In genomic region chr13:97604451-97604850, GRCm38 (mm10) we compare ENCODE assay signal across 17 mouse cellular contexts.
DNase-seq lines count a peak whose midpoint lies in the region; TF ChIP-seq lines count a peak whose summit lies in the region.
"Had no signal": no experiment of that assay in that cellular context is flagged by ENCODE, and none has a peak within 500 bp of the region (broad histone marks: within the 10 kb centered on the region; RNA-seq: fewer than 3 reads in every experiment).

No protein-coding gene starts in this region.

- TF ChIP-seq POLR2A in thymus, adult 2 months (IDR thresholded peaks at IDR 0.05; ENCODE audit: control insufficient read depth, extremely low read depth, insufficient read depth, low read length, poor library complexity), result no peak

- H3K9me3 ChIP-seq in embryonic facial prominence, embryonic 10.5 days, result no peaks in the 10 kb centered on the region
- H3K9me3 ChIP-seq: embryonic facial prominence, embryonic 13.5 days; liver, embryonic 15.5 days; midbrain, embryonic 13.5 days had no signal

- H3K27me3 ChIP-seq in embryonic facial prominence, embryonic 10.5 days (replicated peaks; ENCODE audit: low read depth, poor library complexity, severe bottlenecking), result no peaks in the 10 kb centered on the region
- no peaks in the 10 kb centered on the region for H3K27me3 ChIP-seq in thymus, adult 2 months (ENCODE audit: control insufficient read depth, insufficient read depth, low read length)
- H3K27me3 ChIP-seq: CH12.LX; embryonic facial prominence, embryonic 13.5 days; liver, embryonic 15.5 days; midbrain, embryonic 13.5 days had no signal

- peaks cover 32% of the 10 kb centered on the region for H3K4me1 ChIP-seq in embryonic facial prominence, embryonic 10.5 days
- peaks cover 2% of the 10 kb centered on the region for H3K4me1 ChIP-seq in thymus, adult 2 months (replicated peaks; ENCODE audit: control insufficient read depth, insufficient read depth, low read length)
- H3K4me1 ChIP-seq: liver, embryonic 15.5 days had no signal

- no peaks in the 10 kb centered on the region for H3K36me3 ChIP-seq in embryonic facial prominence, embryonic 10.5 days (replicated peaks)
- H3K36me3 ChIP-seq in thymus, adult 2 months (ENCODE audit: control insufficient read depth, insufficient read depth, low read length), result no peaks in the 10 kb centered on the region
- H3K36me3 ChIP-seq: embryonic facial prominence, embryonic 13.5 days; liver, embryonic 15.5 days; midbrain, embryonic 13.5 days had no signal

- no peak for TF ChIP-seq CTCF in gastrocnemius, adult 2 months (IDR thresholded peaks at IDR 0.05)
- no peak for TF ChIP-seq CTCF in thymus, adult 2 months (IDR thresholded peaks at IDR 0.05; ENCODE audit: borderline replicate concordance, control insufficient read depth, extremely low read depth, insufficient read depth, low read length, poor library complexity)

- DNase-seq in gastrocnemius, adult 2 months, result peak; percentile 34
- no peak for DNase-seq in gastrocnemius, postnatal 4 days (ENCODE audit: low spot score in 2 of 2)
- peak; percentile 13 for DNase-seq in urinary bladder, postnatal 25 days (ENCODE audit: low spot score)
- no peak for DNase-seq in urinary bladder, adult 2 months (ENCODE audit: low spot score)
- peak; percentile 23 for DNase-seq in brain, adult 2 months (ENCODE audit: low read depth, low spot score)
- no peak for DNase-seq in embryonic facial prominence, embryonic 10.5 days (ENCODE audit: low spot score)
- DNase-seq in thymus, adult 2 months, result no peak
- DNase-seq: cerebellum, adult 8-10 months; kidney, adult 11 months; lung, postnatal 14 days; thymus, postnatal 25 days had no signal

- no peak overlapping the region for H3K4me3 ChIP-seq in gastrocnemius, adult 2 months
- H3K4me3 ChIP-seq in embryonic facial prominence, embryonic 10.5 days, result no peak overlapping the region
- H3K4me3 ChIP-seq in thymus, adult 2 months (ENCODE audit: control insufficient read depth, insufficient read depth, low read length), result no peak overlapping the region
- H3K4me3 ChIP-seq: embryonic facial prominence, embryonic 13.5 days; liver, embryonic 15.5 days; midbrain, embryonic 13.5 days had no signal

- intact Hi-C loops in gastrocnemius, adult 2 months (cut with DNase I), result loop anchor here (5.0 kb wide), 1 partner anchor 333 kb away; no protein-coding TSS in a partner anchor

- 0 out of 2 replicates have a peak overlapping the region, but pooled peaks have one; percentile 16 for H3K27ac ChIP-seq in gastrocnemius, adult 2 months
- no peak overlapping the region for H3K27ac ChIP-seq in embryonic facial prominence, embryonic 10.5 days (replicated peaks)
- no peak overlapping the region for H3K27ac ChIP-seq in thymus, adult 2 months (ENCODE audit: control insufficient read depth, insufficient read depth, low read length)
- H3K27ac ChIP-seq: embryonic facial prominence, embryonic 13.5 days; hindbrain, postnatal 0 days; kidney, postnatal 0 days; liver, embryonic 15.5 days; midbrain, embryonic 13.5 days had no signal

- WGBS in embryonic facial prominence, embryonic 10.5 days, result 87% methylated on average over 3 of the region's 3 CpGs
- 95% methylated on average over 3 of the region's 3 CpGs for WGBS in thymus, adult 2 months

Comparison
In these comparisons a context has a peak if more than half of its experiments do, and no peak if none do; other contexts are left out.
1. DNase-seq: peak in gastrocnemius, adult 2 months (single experiment), urinary bladder, postnatal 25 days (single experiment) and brain, adult 2 months (single experiment); none in gastrocnemius, postnatal 4 days (0 of 2), urinary bladder, adult 2 months (single experiment), embryonic facial prominence, embryonic 10.5 days (single experiment) and thymus, adult 2 months (single experiment).